Mouse (Mus musculus): ENCODE data around the gene Cga. TPM values are rescaled to one million over a fixed set of nuclear protein-coding genes. Genes with fewer than 3 reads are reported as not detected.

The Cga gene
- polyA plus RNA-seq, 1 experiment from 2014 or later = not detected

DNA sequence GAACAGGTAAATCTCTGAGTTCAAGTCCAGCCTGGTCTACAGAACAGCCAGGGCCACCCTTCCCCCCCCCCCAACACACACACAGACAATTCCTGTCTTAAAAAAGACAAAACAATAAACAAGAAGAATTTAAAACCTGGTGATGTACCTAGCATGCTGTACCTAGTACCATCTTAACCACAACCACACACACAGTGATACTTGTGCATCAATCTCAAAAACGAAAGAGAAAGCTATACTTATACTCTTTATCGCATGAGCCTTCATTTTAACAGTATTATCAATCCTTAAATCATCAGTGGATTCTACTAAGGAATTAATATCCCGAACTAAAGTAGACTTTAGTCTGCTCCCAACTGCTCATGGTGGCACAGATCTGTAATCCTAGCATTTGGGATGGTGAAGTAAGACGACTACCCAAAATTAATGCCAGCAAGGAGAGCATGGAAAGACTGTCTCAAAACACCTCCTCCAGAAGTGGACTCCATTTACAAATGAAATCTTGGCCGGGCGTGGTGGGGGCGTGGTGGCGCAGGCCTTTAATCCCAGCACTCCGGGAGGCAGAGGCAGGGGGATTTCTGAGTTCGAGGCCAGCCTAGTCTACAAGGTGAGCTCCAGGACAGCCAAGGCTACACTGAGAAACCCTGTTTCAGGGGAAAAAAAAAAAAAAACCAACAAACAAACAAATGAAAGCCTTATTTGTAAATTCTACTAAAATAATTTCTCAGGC lies 12.5 kb upstream of the Cga start:
- 81% methylated on average over 10 of the region's 10 CpGs for WGBS
- peak overlapping the region; percentile 96; the same call in 1 of the 2 replicates for H3K4me3 ChIP-seq (replicated peaks)
- H3K9ac ChIP-seq = no peak overlapping the region
- no peak for ATAC-seq (ENCODE audit: insufficient read depth, low FRiP score, low read depth)
- no peaks in the 10 kb centered on the region for H3K27me3 ChIP-seq (replicated peaks)
- peak overlapping the region; percentile 80 for H3K4me2 ChIP-seq
- H3K27ac ChIP-seq = no peak overlapping the region
- peaks cover 10% of the 10 kb centered on the region for H3K4me1 ChIP-seq
- H3K36me3 ChIP-seq = peaks cover 3% of the 10 kb centered on the region; the same call in 1 of the 2 replicates
- H3K9me3 ChIP-seq = no peaks in the 10 kb centered on the region

DNA sequence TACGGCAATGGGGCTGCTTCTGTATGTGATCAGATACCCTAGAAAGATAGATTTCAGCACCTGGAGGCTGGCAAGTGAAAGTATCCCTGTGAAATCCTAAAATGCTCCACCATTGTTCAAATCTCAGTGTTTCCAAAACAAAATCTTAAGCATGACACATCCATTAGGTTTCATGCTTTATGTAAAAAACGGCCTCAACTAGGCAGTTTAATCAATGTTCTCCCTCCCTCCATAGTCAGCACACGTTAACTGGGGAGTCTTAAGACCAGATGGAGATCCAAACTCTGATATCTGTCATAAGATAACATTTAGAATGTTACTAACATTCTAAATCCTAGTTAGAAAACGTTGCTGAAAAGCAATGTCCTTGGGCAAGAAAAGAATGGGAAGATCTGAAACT lies 11.7 kb upstream of the Cga start:
- Histone ChIP-seq H3K9me3 (no peaks in the 10 kb centered on the region), H3K4me3 (replicated peaks) (peak overlapping the region; percentile 96), H3K4me2 (peak overlapping the region; percentile 80), H3K9ac (peak overlapping the region; percentile 98; the same call in 1 of the 2 replicates), H3K4me1 (peaks cover 11% of the 10 kb centered on the region), H3K27ac (peak overlapping the region; percentile 98), H3K27me3 (replicated peaks) (no peaks in the 10 kb centered on the region), H3K36me3 (peaks cover 3% of the 10 kb centered on the region; the same call in 1 of the 2 replicates)
- WGBS = 8% methylated on average over 4 of the region's 4 CpGs
- no peak for ATAC-seq (ENCODE audit: insufficient read depth, low FRiP score, low read depth)

DNA sequence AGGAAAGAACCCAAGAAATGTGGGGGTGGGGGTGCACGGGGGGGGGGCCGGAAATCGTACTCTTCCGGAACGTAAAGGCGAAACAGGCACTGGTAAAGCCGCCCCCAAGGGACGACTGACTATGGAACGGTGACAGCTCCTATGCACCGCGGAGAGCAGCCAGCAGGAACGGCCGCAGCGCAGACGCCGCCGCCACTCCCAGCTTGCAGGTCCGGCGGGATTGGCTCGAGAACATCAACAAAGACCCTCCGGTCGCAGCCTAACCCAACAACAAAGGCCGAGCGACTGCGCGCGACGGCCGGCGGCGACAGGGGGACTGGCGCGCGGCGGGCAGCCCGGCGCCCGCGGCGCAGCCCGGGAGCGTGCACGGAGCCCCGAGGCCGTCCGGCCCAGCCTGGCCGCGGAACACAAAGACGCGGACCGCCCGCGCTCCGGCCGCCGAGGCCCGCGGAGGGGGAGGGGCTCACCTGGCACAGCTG lies 11.2 kb upstream of the Cga start:
- H3K27ac ChIP-seq = peak overlapping the region; percentile 98
- peaks cover 11% of the 10 kb centered on the region for H3K4me1 ChIP-seq
- H3K4me2 ChIP-seq = peak overlapping the region; percentile 80
- ATAC-seq (ENCODE audit: insufficient read depth, low FRiP score, low read depth) = peak; percentile 65
- no peaks in the 10 kb centered on the region for H3K27me3 ChIP-seq (replicated peaks)
- under 1% methylated on average over 50 of the region's 58 CpGs for WGBS
- H3K9ac ChIP-seq = peak overlapping the region; percentile 98
- H3K9me3 ChIP-seq = no peaks in the 10 kb centered on the region
- H3K4me3 ChIP-seq (replicated peaks) = peak overlapping the region; percentile 96
- peaks cover 2% of the 10 kb centered on the region; the same call in 1 of the 2 replicates for H3K36me3 ChIP-seq

DNA sequence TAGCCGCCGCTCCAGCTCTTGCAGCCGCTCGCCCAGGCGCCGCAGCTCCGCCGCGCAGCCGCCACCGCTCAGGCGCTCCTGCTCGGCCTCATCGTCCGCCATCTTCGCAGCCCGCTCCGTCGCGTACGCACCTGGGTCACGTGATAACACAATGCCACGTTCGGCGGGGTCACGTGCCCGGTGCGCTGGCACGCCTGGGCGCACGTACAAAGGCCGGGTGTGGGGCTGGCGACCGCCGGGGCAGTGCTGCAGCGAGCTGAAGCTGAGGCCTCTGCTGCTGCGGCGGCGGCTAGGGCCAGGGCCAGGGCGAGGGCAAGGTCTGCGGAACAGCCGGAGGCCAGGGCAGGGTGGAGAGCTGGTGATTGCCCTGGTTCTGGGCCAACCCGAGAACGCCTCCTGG lies 10.8 kb upstream of the Cga start, which contains the start of gene Zfp292:
Zfp292 (minus strand) TSS at position 143 of the 400 bp plus-strand sequence.
- under 1% methylated on average over 44 of the region's 44 CpGs for WGBS
- Histone ChIP-seq H3K4me2 (peak within 1 kb of the TSS; percentile 80), H3K4me1 (peaks cover 11% of the 10 kb centered on the region), H3K9ac (peak within 1 kb of the TSS; percentile 98), H3K4me3 (replicated peaks) (peak within 1 kb of the TSS; percentile 96), H3K27me3 (replicated peaks) (no peaks in the 10 kb centered on the region), H3K36me3 (no peaks in the 10 kb centered on the region), H3K27ac (peak within 1 kb of the TSS; percentile 98), H3K9me3 (no peaks in the 10 kb centered on the region)
- ATAC-seq (ENCODE audit: insufficient read depth, low FRiP score, low read depth) = peak; percentile 89

DNA sequence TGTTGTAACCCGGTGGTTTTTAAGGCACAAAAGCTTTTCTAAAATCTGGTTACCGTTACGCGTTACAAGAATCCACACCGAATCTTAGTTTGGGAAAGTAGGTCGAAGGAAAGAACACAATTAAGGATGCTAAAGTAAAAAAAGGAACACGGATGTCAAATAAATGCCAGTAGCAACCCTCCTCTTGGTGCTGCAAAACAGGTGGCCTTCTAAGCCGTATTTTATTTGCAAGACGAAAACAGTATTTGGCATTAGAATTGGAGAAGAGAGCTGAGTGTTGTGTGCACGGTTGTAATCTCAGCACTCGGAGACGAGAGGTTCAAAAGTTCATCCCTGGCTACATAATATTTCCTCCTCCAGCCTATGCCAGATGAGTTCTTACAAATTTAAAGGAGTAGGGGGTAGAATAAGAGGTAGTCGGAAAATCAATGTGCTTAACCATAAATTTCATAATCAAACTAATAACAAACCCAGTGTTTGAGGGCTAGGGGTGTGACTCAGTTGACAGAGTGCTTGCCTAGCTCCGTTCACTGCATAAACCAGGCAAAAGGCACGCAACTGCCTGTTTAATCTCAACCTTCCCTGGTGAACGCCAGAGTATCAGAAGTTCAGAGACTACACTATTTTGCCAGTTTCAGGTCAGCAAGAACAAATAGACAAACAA lies 10.1 kb upstream of the Cga start:
- Histone ChIP-seq H3K4me1 (peaks cover 11% of the 10 kb centered on the region), H3K4me3 (replicated peaks) (peak overlapping the region; percentile 96), H3K36me3 (no peaks in the 10 kb centered on the region), H3K9me3 (no peaks in the 10 kb centered on the region), H3K4me2 (peak overlapping the region; percentile 80), H3K27me3 (replicated peaks) (no peaks in the 10 kb centered on the region), H3K27ac (peak overlapping the region; percentile 98), H3K9ac (peak overlapping the region; percentile 98)
- ATAC-seq (ENCODE audit: insufficient read depth, low FRiP score, low read depth) = no peak
- WGBS = 18% methylated on average over 16 of the region's 16 CpGs

DNA sequence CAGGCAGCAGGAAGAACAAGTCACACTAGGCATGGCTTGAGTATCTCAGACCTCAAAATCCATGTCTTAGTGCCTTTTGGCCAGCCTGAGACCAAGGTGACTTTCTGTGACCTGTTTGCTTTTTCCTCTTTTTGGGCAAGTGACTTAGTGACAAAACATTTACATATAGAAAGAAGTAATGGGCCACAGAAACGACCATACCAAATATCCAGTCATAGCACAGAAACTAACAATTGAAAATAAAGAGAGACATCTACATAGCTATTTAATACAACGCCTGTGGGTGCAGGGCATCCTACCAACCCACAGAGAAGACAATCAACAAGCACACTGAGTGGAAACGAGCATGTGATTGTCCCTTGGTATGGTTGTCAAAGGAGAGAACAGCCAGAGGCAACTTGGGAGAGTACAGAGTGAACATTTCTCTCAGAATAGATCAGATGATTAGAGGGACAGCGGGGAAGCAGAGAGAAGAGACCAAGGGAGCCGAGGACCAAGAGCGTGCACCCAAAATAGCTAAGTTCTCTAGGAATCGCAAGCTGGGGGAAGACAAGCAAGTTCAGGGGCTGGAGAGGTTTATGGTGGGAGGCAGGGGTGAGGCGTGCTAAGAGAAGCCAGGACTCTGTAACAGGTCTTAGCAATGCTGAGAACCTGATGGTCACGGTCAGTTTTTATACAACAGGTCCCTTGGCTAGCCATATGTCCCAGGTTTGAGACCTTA lies 7.8 kb upstream of the Cga start:
- no peak overlapping the region for H3K9ac ChIP-seq
- H3K4me2 ChIP-seq = peak overlapping the region; percentile 85
- peaks cover 11% of the 10 kb centered on the region for H3K4me1 ChIP-seq
- H3K27me3 ChIP-seq (replicated peaks) = no peaks in the 10 kb centered on the region
- H3K4me3 ChIP-seq (replicated peaks) = peak overlapping the region; percentile 83
- no peaks in the 10 kb centered on the region for H3K36me3 ChIP-seq
- WGBS = 63% methylated on average over 9 of the region's 9 CpGs
- ATAC-seq (ENCODE audit: insufficient read depth, low FRiP score, low read depth) = no peak
- H3K9me3 ChIP-seq = no peaks in the 10 kb centered on the region
- peak overlapping the region; percentile 97; the same call in 1 of the 2 replicates for H3K27ac ChIP-seq

DNA sequence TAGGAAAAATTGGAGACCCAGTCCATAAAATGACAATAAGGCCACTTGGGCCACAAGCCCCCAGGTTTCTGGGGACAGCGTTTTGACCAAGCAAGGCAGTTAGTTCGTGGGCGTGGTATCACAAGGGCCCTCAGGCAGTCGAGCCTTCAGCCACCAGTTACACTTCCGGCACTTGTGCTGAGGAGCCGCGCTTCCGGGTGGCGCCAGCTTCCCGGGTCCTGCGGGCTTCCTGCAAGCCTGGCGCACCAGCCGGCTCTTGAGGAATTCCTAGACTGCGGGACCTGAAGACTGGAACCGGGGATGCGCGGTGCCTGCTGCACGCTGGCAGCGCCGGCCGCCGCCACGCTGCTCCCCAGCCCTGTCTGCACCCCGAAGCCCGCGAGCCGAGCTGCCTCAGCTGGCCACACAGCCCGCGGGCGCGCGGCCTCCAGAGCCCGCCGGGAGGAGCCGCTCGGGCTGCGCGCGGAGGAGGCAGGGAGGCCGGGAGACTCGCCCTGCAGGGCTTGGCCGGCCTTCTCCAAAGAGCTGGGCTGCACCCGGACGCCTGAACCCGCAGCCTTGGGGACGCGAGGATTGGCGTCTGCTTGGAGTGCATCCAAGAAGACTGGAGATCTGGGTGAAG lies 7.0 kb upstream of the Cga start:
- no peaks in the 10 kb centered on the region for H3K27me3 ChIP-seq (replicated peaks)
- ATAC-seq (ENCODE audit: insufficient read depth, low FRiP score, low read depth) = peak; percentile 79
- H3K27ac ChIP-seq = peak overlapping the region; percentile 97
- H3K4me2 ChIP-seq = peak overlapping the region; percentile 85
- peak overlapping the region; percentile 71 for H3K9ac ChIP-seq
- 0% methylated on average over 48 of the region's 48 CpGs for WGBS
- no peaks in the 10 kb centered on the region for H3K9me3 ChIP-seq
- peak overlapping the region; percentile 83 for H3K4me3 ChIP-seq (replicated peaks)
- peaks cover 7% of the 10 kb centered on the region for H3K4me1 ChIP-seq
- H3K36me3 ChIP-seq = no peaks in the 10 kb centered on the region

DNA sequence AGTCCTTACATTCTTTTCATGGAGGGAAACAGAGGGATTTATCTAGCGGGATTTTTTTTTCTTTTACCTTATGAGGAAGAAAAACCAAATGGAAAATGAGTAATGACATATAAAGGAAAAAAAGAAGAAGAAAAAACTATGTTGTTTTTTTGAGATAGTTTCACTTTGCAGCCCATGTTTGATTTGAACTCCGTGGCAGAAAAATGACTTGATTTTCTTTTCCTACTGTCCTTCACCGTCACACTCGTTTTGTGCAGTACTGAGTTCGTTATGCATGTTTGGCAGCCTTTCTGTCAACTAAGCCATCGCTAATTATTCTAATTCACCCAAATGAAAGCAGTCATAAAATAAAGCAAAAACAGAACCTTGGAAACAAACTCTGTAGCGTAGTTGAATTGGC lies 6.3 kb upstream of the Cga start:
- ATAC-seq (ENCODE audit: insufficient read depth, low FRiP score, low read depth) = no peak
- H3K27ac ChIP-seq = peak overlapping the region; percentile 97
- 17% methylated on average over 7 of the region's 7 CpGs for WGBS

DNA sequence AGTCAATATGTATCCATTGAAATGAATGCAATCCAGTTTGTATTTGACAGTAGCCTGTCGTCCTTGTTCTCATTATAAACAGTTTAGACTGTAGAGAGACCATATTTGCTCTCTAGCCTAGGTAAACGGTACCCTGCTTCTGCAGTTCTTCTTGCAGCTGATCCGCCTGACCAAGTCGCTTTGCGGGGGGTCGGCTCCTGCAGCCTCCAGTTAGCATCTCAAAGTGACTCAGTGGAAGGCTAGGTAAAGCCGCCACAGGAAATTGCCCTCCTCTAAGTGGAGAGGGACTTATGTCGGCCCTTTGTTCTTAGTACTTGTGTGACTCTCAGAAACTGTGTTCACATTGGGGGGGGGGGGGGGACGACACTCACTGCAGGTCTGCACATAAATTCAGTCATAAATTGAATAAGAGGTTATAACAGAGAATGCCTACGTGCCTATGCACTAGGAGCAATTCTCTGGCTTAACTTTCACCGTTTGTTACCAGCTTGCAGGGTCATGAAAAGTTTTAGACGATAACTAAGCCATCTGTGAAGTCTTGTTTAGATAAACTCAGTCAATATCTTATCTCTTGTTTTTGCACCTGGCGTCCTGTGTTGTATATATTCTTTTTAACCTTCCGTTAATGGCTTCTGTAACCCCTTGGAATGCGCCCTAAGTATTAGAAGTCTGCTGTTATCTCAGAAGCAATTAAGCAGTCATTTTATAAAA lies 4.3 kb upstream of the Cga start:
- no peaks in the 10 kb centered on the region for H3K27me3 ChIP-seq (replicated peaks)
- WGBS = 14% methylated on average over 15 of the region's 15 CpGs
- H3K36me3 ChIP-seq = no peaks in the 10 kb centered on the region
- no peaks in the 10 kb centered on the region for H3K9me3 ChIP-seq
- no peak overlapping the region for H3K4me3 ChIP-seq (replicated peaks)
- H3K4me2 ChIP-seq = no peak overlapping the region
- H3K27ac ChIP-seq = no peak overlapping the region
- no peak overlapping the region for H3K9ac ChIP-seq
- no peak for ATAC-seq (ENCODE audit: insufficient read depth, low FRiP score, low read depth)
- peaks cover 3% of the 10 kb centered on the region; the same call in 1 of the 2 replicates for H3K4me1 ChIP-seq

More for the DNA sequence above, 6.3 kb upstream of the Cga start:
- peaks cover 7% of the 10 kb centered on the region for H3K4me1 ChIP-seq
- H3K4me2 ChIP-seq = peak overlapping the region; percentile 85
- no peaks in the 10 kb centered on the region for H3K27me3 ChIP-seq (replicated peaks)
- H3K9me3 ChIP-seq = no peaks in the 10 kb centered on the region
- H3K36me3 ChIP-seq = no peaks in the 10 kb centered on the region
- H3K4me3 ChIP-seq (replicated peaks) = peak overlapping the region; percentile 83
- H3K9ac ChIP-seq = 0 out of 2 replicates have a peak overlapping the region, but pooled peaks have one; percentile 71

DNA sequence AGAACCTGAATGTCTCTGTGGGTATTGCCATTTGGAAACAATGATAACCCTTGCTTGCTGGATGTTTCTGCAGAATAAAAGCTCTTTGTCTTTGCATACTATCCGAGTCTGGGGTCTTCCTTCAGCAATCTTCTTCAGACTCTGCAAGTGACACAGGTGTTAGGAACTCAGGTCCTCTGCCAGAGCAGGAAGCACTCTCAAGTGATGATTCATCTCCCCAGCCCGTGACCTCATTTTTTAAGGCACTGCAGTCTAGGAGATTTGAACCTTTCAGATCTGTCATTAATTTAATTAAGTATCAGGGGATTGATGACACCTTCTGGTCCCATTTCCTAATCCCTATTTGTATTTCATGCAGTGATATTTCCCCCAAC lies 3.8 kb upstream of the Cga start:
- no peak overlapping the region for H3K4me3 ChIP-seq (replicated peaks)
- no peak for ATAC-seq (ENCODE audit: insufficient read depth, low FRiP score, low read depth)

DNA sequence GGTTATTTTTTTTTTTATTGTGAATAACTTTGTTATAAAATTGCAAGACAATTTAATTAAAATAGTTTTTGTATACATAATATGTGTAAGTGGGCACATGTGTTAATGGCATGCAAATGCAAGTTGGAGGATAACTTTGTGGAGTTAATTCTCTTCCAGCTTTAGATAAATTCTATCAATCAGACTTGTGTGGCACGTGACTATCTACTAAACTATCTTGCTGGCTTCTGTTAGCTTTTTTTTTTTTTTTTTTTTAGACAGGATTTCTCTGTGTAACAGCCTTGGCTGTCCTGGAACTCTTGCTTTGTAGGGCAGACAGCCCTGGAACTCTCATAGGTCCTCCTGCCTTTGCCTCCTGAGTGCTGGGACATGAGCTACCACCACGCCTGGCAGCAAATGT lies 4.9 kb downstream of the Cga start:
- 63% methylated on average over 2 of the region's 2 CpGs for WGBS
- Histone ChIP-seq H3K9me3 (no peaks in the 10 kb centered on the region), H3K9ac (no peak overlapping the region), H3K36me3 (no peaks in the 10 kb centered on the region), H3K4me1 (no peaks in the 10 kb centered on the region), H3K4me2 (no peak overlapping the region), H3K4me3 (replicated peaks) (no peak overlapping the region), H3K27ac (no peak overlapping the region), H3K27me3 (replicated peaks) (no peaks in the 10 kb centered on the region)
- ATAC-seq (ENCODE audit: insufficient read depth, low FRiP score, low read depth) = no peak

More for the DNA sequence above, 3.8 kb upstream of the Cga start:
- Histone ChIP-seq H3K4me1 (peaks cover 3% of the 10 kb centered on the region; the same call in 1 of the 2 replicates), H3K9ac (no peak overlapping the region), H3K36me3 (no peaks in the 10 kb centered on the region), H3K27ac (no peak overlapping the region), H3K4me2 (no peak overlapping the region), H3K9me3 (no peaks in the 10 kb centered on the region), H3K27me3 (replicated peaks) (no peaks in the 10 kb centered on the region)
- 19% methylated on average over 2 of the region's 2 CpGs for WGBS

Measured in stomach, embryonic 15.5 days (tissue).